Mouse (Mus musculus) hindbrain, embryonic 13.5 days (tissue): Measurements from ENCODE around the gene Prrg4. TPM values are rescaled to one million over a fixed set of nuclear protein-coding genes. Genes with fewer than 3 reads are reported as not detected.
A peak's percentile ranks its signal among the peaks of the same experiment; 100 is the strongest.
"Not testable (repeated sequence)": the region's sequence is repeated elsewhere in the genome, so short reads cannot be mapped to it uniquely, and the experiment has no call there.

Experiments used
- ATAC-seq: fragments of 200-750 bp; cut with Nextera tagmentation; 2 replicates; pipeline ENCODE4 v1.8.0; 2017; ENCODE audit warnings: moderate TSS enrichment; ENCODE audit not compliant: low FRiP score
- H3K27ac ChIP-seq: fragments of 300-500 bp; sonication (generic); 2 replicates; pipeline ENCODE4 v1.5.1; 2015; ENCODE audit warnings: inconsistent platforms, mild to moderate bottlenecking, moderate library complexity
- H3K27me3 ChIP-seq: fragments of 300-500 bp; sonication (generic); 2 replicates; pipeline ENCODE4 v1.6.1; 2015; ENCODE audit warnings: mild to moderate bottlenecking, inconsistent platforms
- H3K36me3 ChIP-seq: fragments of 300-500 bp; sonication (generic); 2 replicates; pipeline ENCODE4 v1.6.1; 2015; ENCODE audit warnings: mild to moderate bottlenecking, inconsistent platforms
- H3K4me1 ChIP-seq: fragments of 300-500 bp; sonication (generic); replicated peaks from 2 replicates; pipeline ENCODE4 v1.6.1; 2015; ENCODE audit warnings: inconsistent platforms
- H3K4me2 ChIP-seq: fragments of 300-500 bp; sonication (generic); 2 replicates; pipeline ENCODE4 v1.6.1; 2015; ENCODE audit warnings: inconsistent platforms, mild to moderate bottlenecking, moderate library complexity
- H3K4me3 ChIP-seq: fragments of 300-500 bp; sonication (generic); 2 replicates; pipeline ENCODE4 v1.5.1; 2015; ENCODE audit warnings: mild to moderate bottlenecking, inconsistent platforms
- H3K9ac ChIP-seq: fragments of 300-500 bp; sonication (generic); 2 replicates; pipeline ENCODE4 v1.6.1; 2015; ENCODE audit warnings: mild to moderate bottlenecking, inconsistent platforms
- H3K9me3 ChIP-seq: fragments of 300-500 bp; sonication (generic); 2 replicates; pipeline ENCODE4 v1.6.1; 2016; ENCODE audit warnings: inconsistent platforms
- WGBS: fragments of 180-500 bp; shearing (Covaris S2); methylation state at CpG from one replicate; pipeline ENCODE4 v1.1.7; 2015; 5-methylcytosine and 5-hydroxymethylcytosine counted together
- polyA plus RNA-seq: library from polyadenylated mRNA; unstranded; fragments of >200 nt; fragmentation: Nextera tagmentation; extraction: Ambion mirVana; gene quantifications from 2 replicates; pipeline ENCODE4 v1.2.1, GENCODE M21; 2015

The Prrg4 gene
- polyA plus RNA-seq, 1 experiment from 2014 or later = 0.32 TPM

DNA sequence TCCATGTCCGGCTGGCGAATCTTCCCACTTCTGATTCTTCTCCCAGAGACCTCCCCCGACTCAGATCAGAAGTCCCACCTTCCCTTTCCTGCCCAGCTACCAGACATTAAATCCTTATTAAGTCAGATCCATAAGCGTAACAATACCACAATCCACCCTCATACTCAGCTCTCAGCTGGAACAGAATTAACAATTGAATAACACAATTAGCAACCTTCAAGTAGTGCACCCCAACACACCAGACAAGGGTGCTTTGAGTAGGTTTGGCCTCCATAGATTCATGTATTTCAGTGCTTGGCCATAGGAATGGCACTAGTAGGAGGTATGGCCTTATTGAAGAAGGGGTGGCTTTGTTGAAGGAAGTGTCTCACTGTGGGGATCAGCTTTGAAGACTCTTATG lies 23.5 kb downstream of the Prrg4 start:
- Histone ChIP-seq H3K27me3 (no peaks in the 10 kb centered on the region), H3K4me1 (no peaks in the 10 kb centered on the region), H3K9ac (no peak overlapping the region), H3K4me2 (no peak overlapping the region), H3K4me3 (no peak overlapping the region), H3K36me3 (no peaks in the 10 kb centered on the region), H3K27ac (no peak overlapping the region), H3K9me3 (no peaks in the 10 kb centered on the region)
- ATAC-seq = no peak
- WGBS = 87% methylated on average over 4 of the region's 4 CpGs

DNA sequence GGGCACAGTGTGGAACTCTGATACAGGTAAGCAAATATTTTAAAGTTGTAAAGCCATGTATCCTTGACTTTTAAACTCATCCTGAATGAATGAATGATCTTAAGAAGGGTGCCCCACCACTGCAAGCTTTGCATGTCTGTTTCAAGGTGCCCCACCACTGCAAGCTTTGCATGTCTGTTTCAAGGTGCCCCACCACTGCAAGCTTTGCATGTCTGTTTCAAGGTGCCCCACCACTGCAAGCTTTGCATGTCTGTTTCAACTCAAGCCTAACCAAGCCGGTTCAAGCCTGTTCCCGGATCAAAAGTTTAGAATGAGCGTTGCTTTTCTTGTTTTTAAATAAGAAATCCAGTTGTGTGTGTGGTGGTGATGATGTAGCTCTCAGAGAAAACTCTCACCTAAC lies 30.9 kb downstream of the Prrg4 start:
- H3K9me3 ChIP-seq, H3K27me3 ChIP-seq, ATAC-seq: not testable (repeated sequence)

DNA sequence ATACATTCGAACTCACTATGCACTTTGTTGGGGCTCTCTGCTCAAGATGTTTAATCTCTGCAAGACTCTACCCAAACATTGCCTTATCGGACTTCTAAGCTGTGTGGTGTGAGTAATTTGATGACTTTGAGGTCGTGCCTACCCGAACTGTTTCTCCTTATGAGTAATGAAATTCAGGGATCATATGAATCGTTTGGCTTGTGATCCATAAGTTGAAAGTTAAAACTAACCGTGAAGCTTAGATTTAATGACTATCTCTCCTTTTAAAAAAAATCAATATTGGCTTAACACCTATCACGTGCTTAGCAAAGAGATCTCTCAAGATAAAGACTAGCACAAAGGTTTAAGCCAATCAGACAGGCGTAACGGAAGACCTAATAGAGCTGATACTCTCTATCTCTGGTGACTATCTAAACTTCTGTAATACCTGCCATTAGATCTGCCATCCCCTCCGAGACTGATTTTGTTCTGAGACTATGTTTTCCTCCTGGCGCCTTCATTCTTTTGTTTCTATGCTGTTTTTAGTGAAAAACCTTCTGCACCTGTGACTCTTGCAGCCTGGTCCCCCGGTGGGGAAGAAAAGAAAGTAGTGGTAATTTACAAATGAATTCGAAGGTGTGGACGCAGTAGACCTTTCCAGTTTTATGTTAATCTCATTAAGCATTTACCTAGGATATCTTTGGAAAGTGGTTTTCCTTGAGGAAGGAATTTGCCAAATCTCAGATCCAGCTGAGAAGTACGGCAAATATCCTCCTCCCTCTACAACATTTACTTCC lies 31.9 kb downstream of the Prrg4 start:
- peak overlapping the region; percentile 99 for H3K9ac ChIP-seq
- no peaks in the 10 kb centered on the region for H3K27me3 ChIP-seq
- H3K4me3 ChIP-seq = peak overlapping the region; percentile 94
- H3K36me3 ChIP-seq = no peaks in the 10 kb centered on the region
- peak overlapping the region; percentile 76 for H3K4me2 ChIP-seq
- peak overlapping the region; percentile 98 for H3K27ac ChIP-seq
- peaks cover 31% of the 10 kb centered on the region for H3K4me1 ChIP-seq
- H3K9me3 ChIP-seq = no peaks in the 10 kb centered on the region
- 3% methylated on average over 15 of the region's 15 CpGs for WGBS
- no peak for ATAC-seq

More for the DNA sequence above, 30.9 kb downstream of the Prrg4 start:
- H3K4me2 ChIP-seq, H3K27ac ChIP-seq, H3K9ac ChIP-seq, H3K4me3 ChIP-seq, H3K36me3 ChIP-seq: not testable (repeated sequence)
- peaks cover 23% of the 10 kb centered on the region for H3K4me1 ChIP-seq
- 89% methylated on average over 3 of the region's 3 CpGs for WGBS

DNA sequence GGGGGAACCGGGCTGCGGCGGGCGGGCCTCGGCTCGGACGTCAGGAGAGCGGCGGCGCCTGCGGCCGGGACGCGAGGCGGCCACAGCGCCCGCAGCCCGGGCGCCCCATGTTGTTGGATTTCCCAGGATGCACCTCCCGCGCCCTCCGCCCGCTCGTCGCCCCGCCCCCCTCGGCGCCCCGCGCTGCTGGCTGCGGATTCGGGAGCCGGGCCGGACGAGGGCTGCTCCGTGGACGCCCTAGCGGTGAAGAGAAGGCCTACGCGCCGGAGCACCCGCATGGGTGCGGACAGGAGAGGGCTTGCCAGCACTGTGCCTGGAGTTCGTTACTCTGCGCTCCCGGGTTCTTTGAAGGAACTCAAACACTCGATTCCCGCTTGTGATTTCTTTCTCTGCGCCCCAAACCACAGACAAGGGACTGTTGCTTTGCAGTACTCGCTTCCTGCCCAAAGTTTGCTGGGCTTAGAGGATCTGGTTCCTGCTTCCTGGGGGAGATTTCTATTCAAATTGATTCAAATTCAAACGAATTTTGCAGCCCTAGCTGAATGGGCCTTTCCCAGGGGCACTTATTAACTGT lies 32.7 kb downstream of the Prrg4 start:
- Histone ChIP-seq H3K27ac (peak overlapping the region; percentile 98), H3K4me1 (peaks cover 31% of the 10 kb centered on the region), H3K9me3 (no peaks in the 10 kb centered on the region), H3K9ac (peak overlapping the region; percentile 99), H3K4me3 (peak overlapping the region; percentile 94), H3K4me2 (peak overlapping the region; percentile 76), H3K27me3 (no peaks in the 10 kb centered on the region), H3K36me3 (no peaks in the 10 kb centered on the region)
- 0% methylated on average over 25 of the region's 51 CpGs for WGBS
- ATAC-seq = peak; percentile 97

DNA sequence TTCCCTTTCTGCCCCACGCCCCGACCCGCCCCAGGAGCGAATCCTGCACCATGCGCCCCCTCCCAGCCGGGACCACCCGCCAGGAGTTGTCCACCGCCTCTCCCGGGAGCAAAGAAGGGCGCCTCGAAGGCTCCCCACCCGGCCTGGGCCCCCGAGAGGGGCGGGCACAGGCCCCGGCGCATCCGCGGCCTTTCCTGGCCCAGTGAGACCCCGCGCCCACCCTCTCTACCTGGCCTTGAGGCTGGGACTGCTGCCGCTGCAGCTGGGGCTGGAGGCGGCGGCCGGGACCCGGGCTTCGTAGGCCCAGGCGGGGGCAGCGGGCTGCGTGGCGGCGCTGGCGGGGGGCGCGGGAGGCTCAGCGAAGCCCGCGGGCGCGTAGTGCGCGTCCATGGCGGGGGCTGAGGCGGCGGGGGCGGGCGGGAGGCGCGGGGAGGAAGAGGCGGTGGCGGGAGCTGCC lies 33.3 kb downstream of the Prrg4 start, which contains the start of gene Qser1:
TSS of gene Qser1 (minus strand) at position 390 of the 457 bp plus-strand sequence.
- H3K4me1 ChIP-seq = peaks cover 31% of the 10 kb centered on the region
- H3K36me3 ChIP-seq = no peaks in the 10 kb centered on the region
- peak within 1 kb of the TSS; percentile 99 for H3K9ac ChIP-seq
- H3K4me2 ChIP-seq = peak within 1 kb of the TSS; percentile 76
- peak; percentile 81 for ATAC-seq
- peak within 1 kb of the TSS; percentile 94 for H3K4me3 ChIP-seq
- H3K9me3 ChIP-seq = no peaks in the 10 kb centered on the region
- H3K27ac ChIP-seq = peak within 1 kb of the TSS; percentile 98
- 2% methylated on average over 47 of the region's 50 CpGs for WGBS
- no peaks in the 10 kb centered on the region for H3K27me3 ChIP-seq

DNA sequence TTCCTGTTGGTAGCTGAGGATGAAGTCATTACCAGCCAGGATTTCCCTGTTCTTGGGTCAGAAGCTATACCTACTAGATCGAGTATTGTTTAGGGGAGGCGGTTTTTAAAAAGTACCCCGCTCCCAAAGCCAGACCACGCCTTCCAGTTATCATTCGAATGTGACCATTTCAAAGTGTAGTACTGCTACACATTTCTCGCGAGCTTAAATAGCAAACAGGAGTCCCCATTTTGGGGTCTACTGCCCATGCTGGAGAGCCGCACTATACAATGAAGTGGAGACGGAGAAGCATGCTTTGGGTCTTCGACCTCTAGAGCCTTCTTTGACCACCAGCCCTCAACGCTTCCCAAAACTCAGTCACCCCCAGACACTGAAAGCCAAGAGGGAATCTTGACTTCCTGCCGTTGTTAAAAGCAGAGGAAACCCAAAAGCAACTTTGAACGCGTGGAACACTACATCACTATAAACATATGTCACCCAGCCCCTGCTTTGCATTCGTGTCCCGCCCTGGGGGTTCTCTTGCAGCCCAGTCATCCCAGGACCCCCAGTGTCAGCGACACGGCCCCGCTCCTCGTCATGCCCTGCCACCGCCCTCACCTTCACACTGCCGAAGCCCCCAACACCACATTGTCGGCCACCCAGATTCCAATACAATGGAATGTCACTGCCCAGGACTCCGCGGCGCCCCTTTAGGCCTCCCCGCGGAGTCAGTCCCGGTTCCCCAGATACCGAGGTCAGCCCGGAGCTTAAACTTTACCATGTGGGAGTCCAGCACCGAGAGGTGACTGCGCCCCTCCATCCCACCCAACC lies 33.9 kb downstream of the Prrg4 start:
- no peaks in the 10 kb centered on the region for H3K27me3 ChIP-seq
- no peaks in the 10 kb centered on the region for H3K36me3 ChIP-seq
- no peaks in the 10 kb centered on the region for H3K9me3 ChIP-seq
- H3K27ac ChIP-seq = peak overlapping the region; percentile 98
- peak; percentile 54 for ATAC-seq
- peak overlapping the region; percentile 94 for H3K4me3 ChIP-seq
- peak overlapping the region; percentile 76 for H3K4me2 ChIP-seq
- peaks cover 31% of the 10 kb centered on the region for H3K4me1 ChIP-seq
- under 1% methylated on average over 33 of the region's 33 CpGs for WGBS
- H3K9ac ChIP-seq = peak overlapping the region; percentile 99

DNA sequence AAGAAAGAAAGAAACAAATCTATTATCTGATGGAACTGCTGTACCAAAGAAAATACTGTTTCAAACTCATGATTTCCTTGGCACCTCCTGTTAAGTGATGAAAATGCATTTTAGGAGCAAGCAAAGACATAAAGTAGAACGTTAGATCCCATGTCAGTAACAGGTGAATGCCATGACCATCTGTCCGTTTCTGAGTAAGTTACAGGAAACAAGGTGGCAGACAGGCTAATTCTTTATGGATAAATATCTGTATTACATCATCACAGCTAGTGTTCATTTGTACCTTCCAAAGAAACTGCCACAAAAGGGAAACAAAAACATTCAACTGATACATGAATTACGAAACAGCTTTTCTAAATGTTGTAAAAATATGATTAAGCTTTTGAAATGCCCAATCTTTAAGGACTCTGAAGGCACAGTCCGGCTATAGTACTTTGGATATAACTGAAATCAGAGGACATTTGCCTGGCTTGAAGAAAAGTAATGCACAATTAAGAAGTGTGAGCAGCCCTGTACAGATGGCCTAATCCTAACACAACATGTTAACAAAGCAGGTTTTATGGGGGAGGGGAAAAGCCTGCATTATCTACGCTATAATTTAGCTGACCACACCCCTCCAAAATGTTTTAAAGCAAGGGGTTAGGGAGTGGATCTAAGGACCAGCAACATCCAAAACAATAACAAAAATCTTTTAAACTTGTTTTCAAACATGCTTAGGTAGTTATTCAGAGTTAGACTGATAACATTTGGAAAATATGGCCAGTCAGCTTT lies 35.3 kb downstream of the Prrg4 start:
- H3K9ac ChIP-seq = no peak overlapping the region
- peak overlapping the region; percentile 76 for H3K4me2 ChIP-seq
- peaks cover 31% of the 10 kb centered on the region for H3K4me1 ChIP-seq
- no peaks in the 10 kb centered on the region for H3K9me3 ChIP-seq
- no peaks in the 10 kb centered on the region; the same call in 1 of the 2 replicates for H3K36me3 ChIP-seq
- peak overlapping the region; percentile 12 for H3K4me3 ChIP-seq
- 51% methylated on average over 5 of the region's 5 CpGs for WGBS
- ATAC-seq = no peak
- H3K27me3 ChIP-seq = no peaks in the 10 kb centered on the region
- no peak overlapping the region for H3K27ac ChIP-seq

DNA sequence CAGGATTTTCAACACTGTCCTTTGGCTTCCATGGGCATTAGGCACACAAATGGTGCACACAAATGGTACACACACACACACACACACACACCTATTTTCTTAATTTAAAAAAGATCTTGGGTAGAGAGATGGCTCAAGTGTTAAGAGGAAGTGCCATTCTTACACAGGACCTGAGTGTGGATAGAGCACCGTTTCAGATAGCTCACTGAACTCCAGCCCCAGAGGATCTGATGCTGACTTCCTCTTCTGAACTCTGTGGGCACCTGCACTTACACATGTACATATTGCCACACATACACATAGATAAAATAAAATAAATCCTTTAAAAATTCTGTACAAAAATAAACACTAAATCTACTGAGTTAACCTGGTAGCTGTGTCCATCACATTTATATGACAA lies 44.2 kb downstream of the Prrg4 start:
- Histone ChIP-seq H3K27me3 (no peaks in the 10 kb centered on the region), H3K4me3 (no peak overlapping the region), H3K36me3 (no peaks in the 10 kb centered on the region; the same call in 1 of the 2 replicates), H3K4me2 (no peak overlapping the region), H3K9ac (no peak overlapping the region), H3K9me3 (no peaks in the 10 kb centered on the region), H3K27ac (no peak overlapping the region), H3K4me1 (no peaks in the 10 kb centered on the region)
- WGBS = 90% methylated on average over 1 of the region's 1 CpGs
- no peak for ATAC-seq

Other genes starting within 250 kb of the Prrg4 start
- gene Tcp11l1, start 137.7 kb downstream of the Prrg4 start, polyA plus RNA-seq = 70.5 and 75.1 TPM in 2 replicates
- gene Pin1rt1, start 133.5 kb downstream of the Prrg4 start, polyA plus RNA-seq = not detected in 2 replicates
- gene Depdc7, start 107.0 kb downstream of the Prrg4 start, polyA plus RNA-seq = 0.91 and 1.5 TPM in 2 replicates
- gene Qser1, start 33.1 kb downstream of the Prrg4 start, polyA plus RNA-seq = 7.5 and 7.6 TPM in 2 replicates
- gene Ccdc73, start 17.9 kb upstream of the Prrg4 start, polyA plus RNA-seq = 7.1 and 7.7 TPM in 2 replicates
- 197 and 200 TPM in 2 replicates for gene Eif3m, start 167.2 kb upstream of the Prrg4 start, polyA plus RNA-seq
- gene Gm11060, start 242.1 kb upstream of the Prrg4 start, polyA plus RNA-seq = not detected in 2 replicates